Mouse (Mus musculus) bone marrow, adult 2 months (tissue): Measurements from ENCODE around the gene Trpm8.

Source experiments
- CTCF ChIP-seq: fragments of 200-500 bp; IDR thresholded peaks from 2 replicates; pipeline ENCODE4 v1.5.1; 2011; ENCODE audit warnings: low read length, control low read depth; ENCODE audit not compliant: control insufficient read depth, insufficient read depth
- POLR2A ChIP-seq: fragments of 200-500 bp; IDR thresholded peaks from 2 replicates; pipeline ENCODE4 v1.6.1; 2011; ENCODE audit warnings: low read depth, mild to moderate bottlenecking, control low read depth, low read length, borderline replicate concordance; ENCODE audit not compliant: control insufficient read depth

GRCm38 (mm10) chr1:88412013-88412412 lies 134.6 kb downstream of the Trpm8 start:
- TF ChIP-seq POLR2A: no peak
- no peak for TF ChIP-seq CTCF
